Mouse (Mus musculus): ENCODE measurements at regions not wholly inside any gene's neighbourhood (a gene's known extent, or its start where the extent isn't known, plus 50 kb on each side); places are given as distances from the start of the nearest gene placed in this dataset.
"Not testable (repeated sequence)": the region's sequence is repeated elsewhere in the genome, so short reads cannot be mapped to it uniquely, and the experiment has no call there.

GRCm38 (mm10) chr14:53072502-53072901 is 577.0 kb upstream of the Olfr1507 start:
- in situ Hi-C loops (cut with MboI, MseI) = not testable (repeated sequence)

- in situ Hi-C loops (cut with MboI, MseI) = loop anchor here (5.0 kb wide), 1 partner anchor 298 kb away; no protein-coding TSS in a partner anchor
Measured at GRCm38 (mm10) chr14:53054439-53054838, 558.9 kb upstream of the Olfr1507 start.

DNA sequence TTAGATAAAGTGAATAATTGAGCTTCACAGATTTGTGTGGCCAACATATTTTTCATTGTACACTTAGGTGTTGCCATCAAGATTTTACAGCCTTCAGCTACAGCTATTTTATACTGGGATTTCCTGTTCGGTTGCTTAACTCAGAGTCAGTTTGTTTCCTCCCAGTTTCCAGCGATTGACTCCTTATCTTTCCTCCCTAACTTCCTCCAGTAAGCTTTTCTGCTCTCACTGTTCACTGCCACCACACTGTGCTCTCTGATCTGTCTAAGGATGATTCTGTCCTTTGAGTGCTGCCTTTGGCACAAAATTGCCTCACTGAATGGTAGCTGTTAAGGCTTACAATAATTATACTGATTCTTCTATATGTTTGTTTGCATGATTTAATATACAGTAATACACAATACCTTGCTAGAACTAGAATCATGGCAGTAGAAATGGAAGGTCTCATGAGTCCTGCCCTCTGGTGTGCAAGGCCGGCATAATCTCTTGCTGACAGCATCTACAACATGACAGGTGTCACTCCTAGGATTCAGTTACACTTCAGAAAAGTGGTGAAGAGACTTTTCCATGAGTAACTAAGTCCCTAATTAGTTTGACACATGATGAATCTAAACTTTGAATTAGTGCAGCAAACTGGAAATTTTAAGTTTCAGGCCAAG is 558.0 kb upstream of the Olfr1507 start:
- in situ Hi-C loops (cut with MboI, MseI) = loop anchor here (5.0 kb wide), 1 partner anchor 299 kb away; no protein-coding TSS in a partner anchor

DNA sequence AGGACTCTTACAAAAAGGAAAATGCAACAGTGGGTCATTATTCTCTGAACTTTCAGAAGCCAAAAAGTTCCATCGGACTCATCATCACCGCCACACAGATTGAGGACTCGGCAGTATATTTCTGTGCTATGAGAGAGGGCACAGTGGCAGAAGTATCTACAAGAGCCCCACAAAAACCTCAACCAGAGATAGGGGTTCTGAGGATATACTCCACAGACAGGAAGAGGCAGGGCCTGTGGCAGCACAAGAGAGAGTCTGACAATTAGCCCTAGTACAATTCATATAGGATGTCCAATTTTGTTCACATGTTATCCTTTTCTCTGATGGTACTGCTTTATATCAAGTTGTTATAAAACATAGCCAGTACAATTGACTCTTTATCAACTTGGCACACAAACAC is 552.1 kb upstream of the Olfr1507 start:
- in situ Hi-C loops (cut with MboI, MseI) = loop anchor here (25.0 kb wide), 1 partner anchor 110 kb away; no protein-coding TSS in a partner anchor

GRCm38 (mm10) chr14:53046975-53047374 is 551.4 kb upstream of the Olfr1507 start:
- in situ Hi-C loops (cut with MboI, MseI) = loop anchor here (25.0 kb wide), 1 partner anchor 110 kb away; no protein-coding TSS in a partner anchor

- in situ Hi-C loops (cut with MboI, MseI) = loop anchor here (25.0 kb wide), 1 partner anchor 108 kb away; no protein-coding TSS in a partner anchor
Measured at GRCm38 (mm10) chr14:53045331-53045730, 549.8 kb upstream of the Olfr1507 start.

DNA sequence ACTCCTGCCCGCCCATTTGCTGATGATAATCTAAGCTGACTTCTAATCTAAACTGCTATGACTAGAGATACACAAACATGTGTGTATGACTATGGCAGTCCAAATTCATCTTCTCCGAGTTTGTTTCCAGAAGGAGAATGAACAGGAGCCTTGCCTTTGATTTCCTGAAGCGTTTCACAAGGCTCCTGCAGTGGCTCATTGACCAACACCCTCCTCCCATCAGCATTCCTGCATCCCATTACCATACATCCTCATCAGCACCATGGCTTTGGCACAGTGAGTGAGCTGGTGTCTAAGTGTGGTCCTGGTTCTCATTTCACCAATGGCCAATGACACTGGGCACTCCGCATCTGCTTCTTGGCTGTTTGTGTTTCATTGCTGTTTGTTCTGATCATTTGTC is 548.6 kb upstream of the Olfr1507 start:
- in situ Hi-C loops (cut with MboI, MseI) = loop anchor here (5.0 to 25.0 kb wide), 2 partner anchors 33 to 107 kb away; no protein-coding TSS in a partner anchor

GRCm38 (mm10) chr14:53042016-53042415 is 546.5 kb upstream of the Olfr1507 start:
- in situ Hi-C loops (cut with MboI, MseI) = loop anchor here (5.0 to 25.0 kb wide), 2 partner anchors 35 to 105 kb away; no protein-coding TSS in a partner anchor

DNA sequence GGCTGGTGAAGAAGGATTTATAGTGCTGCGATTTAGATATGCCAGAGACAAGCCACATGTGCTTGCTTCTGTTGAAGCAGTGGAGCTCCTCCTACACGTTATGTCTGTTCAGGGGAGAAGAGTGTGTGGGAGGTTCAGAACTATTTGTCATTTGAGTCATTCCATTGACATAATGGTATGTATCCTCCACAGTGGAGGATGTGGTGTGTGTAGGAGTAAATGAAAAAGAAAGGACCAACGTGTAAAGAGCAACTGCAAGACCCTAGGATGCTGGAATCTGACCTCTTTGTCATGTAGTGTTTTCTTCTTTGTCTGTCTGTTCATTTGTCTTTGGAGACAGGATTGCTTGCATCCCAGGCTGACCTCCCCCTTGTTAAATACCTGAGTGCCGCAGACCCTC is 543.9 kb upstream of the Olfr1507 start:
- in situ Hi-C loops (cut with MboI, MseI) = loop anchor here (5.0 to 25.0 kb wide), 4 partner anchors 37 to 693 kb away; no protein-coding TSS in a partner anchor

GRCm38 (mm10) chr14:53034940-53035339 is 539.4 kb upstream of the Olfr1507 start:
- in situ Hi-C loops (cut with MboI, MseI) = loop anchor here (5.0 to 25.0 kb wide), 4 partner anchors 33 to 697 kb away; no protein-coding TSS in a partner anchor

- in situ Hi-C loops (cut with MboI, MseI) = loop anchor here (10.0 to 25.0 kb wide), 2 partner anchors 96 to 312 kb away; no protein-coding TSS in a partner anchor
Measured at GRCm38 (mm10) chr14:53033221-53033620, 537.7 kb upstream of the Olfr1507 start.

DNA sequence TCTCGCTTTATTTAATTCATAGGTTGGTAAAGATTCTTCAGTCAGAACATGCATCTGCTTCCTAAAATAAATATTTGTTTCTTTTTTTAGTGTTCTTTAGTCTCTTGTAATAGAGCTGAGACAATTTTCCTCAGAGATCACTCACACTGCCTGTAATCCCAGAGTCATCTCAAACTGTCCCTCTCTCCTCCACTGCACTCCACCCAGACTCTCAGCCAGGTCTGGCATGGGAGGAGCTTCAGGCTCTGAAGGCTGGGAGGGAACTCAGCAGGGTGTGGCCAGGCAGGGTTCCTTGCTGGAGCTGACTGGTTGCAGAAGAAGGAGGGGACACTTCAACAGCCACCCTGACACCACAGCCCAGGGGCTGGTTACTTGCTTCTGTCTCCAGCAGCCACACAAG is 536.9 kb upstream of the Olfr1507 start:
- in situ Hi-C loops (cut with MboI, MseI) = loop anchor here (10.0 to 25.0 kb wide), 2 partner anchors 95 to 312 kb away; no protein-coding TSS in a partner anchor

- in situ Hi-C loops (cut with MboI, MseI) = loop anchor here (10.0 to 25.0 kb wide), 2 partner anchors 93 to 315 kb away; no protein-coding TSS in a partner anchor
Measured at GRCm38 (mm10) chr14:53030227-53030626, 534.7 kb upstream of the Olfr1507 start.

DNA sequence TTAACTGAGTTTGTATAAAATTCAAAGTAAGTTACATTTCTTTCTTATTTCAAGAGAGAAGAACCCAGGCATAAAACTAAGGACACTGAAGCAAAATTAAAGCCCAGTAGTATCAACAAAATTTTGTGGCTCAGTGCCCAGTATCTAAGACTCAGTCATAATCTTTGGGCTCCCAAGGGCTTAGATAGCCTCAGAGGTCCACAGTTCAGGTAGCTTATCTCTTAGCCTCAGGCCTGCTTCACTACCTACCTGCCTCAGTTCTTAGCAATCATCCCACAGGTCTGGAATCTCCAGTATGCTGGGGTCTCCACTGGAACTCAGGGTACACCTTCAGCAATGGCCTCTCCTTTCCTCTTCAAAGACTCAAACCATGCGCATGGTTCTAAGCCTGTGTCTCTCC is 531.4 kb upstream of the Olfr1507 start:
- in situ Hi-C loops (cut with MboI, MseI) = loop anchor here (10.0 to 25.0 kb wide), 2 partner anchors 90 to 338 kb away; no protein-coding TSS in a partner anchor

- in situ Hi-C loops (cut with MboI, MseI) = loop anchor here in 1 of 2 experiments (10.0 kb wide), 1 partner anchor 345 kb away; no protein-coding TSS in a partner anchor
Measured at GRCm38 (mm10) chr14:53020152-53020551, 524.6 kb upstream of the Olfr1507 start.

DNA sequence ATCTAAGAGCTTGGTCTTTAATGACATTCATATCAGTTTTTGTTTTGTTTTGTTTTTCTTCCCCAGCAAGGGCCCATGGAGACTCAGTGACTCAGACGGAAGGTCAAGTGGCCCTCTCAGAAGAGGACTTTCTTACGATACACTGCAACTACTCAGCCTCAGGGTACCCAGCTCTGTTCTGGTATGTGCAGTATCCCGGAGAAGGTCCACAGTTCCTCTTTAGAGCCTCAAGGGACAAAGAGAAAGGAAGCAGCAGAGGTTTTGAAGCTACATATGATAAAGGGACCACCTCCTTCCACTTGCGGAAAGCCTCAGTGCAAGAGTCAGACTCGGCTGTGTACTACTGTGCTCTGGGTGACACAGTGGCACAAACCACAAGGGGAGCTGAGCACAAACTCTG is 512.2 kb upstream of the Olfr1507 start:
- in situ Hi-C loops (cut with MboI, MseI) = not testable (repeated sequence)

DNA sequence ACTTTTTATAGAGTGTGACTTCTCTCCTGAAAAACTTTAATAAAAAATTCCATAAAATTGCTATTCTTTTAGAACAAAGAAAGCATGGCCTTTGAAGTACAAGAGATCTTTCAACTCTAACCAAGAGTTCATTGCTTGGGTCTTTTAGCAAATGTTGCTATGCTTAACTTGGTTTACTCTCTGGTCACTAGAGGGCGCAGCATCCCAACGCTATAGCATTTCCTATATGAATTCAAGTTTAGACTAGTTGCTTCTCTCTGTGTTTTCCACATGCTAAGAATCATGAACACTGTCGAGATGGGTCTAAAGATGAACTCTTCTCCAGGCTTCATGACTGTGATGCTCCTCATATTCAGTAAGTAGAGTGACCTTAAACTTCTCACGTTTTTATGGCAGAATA is 511.8 kb upstream of the Olfr1507 start:
- in situ Hi-C loops (cut with MboI, MseI) = not testable (repeated sequence)

DNA sequence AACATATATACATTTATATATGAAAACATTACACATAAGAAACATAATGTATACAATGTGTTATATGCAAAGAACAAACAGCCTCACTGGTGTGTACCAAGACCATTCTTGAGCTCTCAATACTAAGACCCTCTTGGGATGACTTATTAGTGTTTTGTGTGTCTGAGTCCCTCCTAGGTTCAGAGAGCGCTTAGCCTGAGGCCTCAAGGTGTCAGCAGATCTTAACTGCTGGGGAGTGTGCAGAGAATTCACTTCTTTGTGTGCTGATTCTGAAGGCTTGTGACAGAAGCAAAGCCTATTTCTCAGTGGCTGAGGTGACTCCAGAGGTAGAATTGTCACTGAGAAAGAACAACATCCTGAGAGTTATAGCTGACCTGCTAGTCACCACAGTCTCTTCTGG is 505.7 kb upstream of the Olfr1507 start:
- in situ Hi-C loops (cut with MboI, MseI) = loop anchor here in 1 of 2 experiments (5.0 kb wide), 1 partner anchor 36 kb away; no protein-coding TSS in a partner anchor

DNA sequence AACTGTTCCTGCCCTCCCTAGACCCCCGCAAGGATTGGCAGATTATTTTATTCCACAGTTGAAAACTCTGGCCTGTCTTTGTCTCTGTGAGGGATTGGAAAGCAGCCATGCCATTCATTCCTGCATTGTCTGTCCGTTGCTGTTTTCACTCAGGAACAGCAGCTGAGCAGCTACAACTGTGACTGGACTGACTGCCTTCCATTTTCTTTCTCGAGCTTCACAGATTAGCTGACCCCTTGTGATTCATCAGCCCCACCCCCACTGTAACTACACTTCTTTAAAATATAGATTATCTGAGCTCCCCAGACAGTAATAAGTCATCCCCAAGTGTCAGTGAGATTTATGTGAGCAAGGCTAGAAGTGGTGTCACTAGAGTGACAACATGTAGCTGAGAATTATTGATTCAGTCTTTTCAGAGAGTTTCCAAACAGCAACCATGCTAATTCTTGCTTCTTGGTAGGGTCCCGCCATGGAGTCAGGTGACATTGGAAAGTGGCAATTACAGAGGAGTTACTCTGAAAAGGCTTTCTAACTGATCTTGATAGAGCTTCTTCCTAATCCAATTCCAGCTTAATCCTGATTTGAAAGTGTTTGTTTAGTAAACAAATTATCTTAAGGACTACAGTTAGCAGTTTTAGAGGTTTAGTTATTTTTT is 496.7 kb upstream of the Olfr1507 start:
- in situ Hi-C loops (cut with MboI, MseI) = not testable (repeated sequence)

DNA sequence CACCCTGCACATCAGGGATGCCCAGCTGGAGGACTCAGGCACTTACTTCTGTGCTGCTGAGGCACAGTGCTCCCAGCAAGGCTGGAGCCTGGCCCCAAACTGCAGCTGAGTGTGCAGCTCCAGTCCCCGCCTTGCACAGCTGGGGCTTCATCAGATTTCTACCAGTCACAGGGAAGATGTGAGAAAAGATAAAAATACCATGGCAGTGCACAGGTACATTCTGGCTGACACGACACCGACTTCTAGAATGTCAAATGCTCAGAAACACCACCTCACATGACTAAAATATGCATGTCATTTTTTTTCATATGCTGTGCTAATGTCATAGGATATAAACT is 495.7 kb upstream of the Olfr1507 start:
- in situ Hi-C loops (cut with MboI, MseI) = not testable (repeated sequence)

- in situ Hi-C loops (cut with MboI, MseI) = not testable (repeated sequence)
Measured at GRCm38 (mm10) chr14:52990569-52991327, 495.2 kb upstream of the Olfr1507 start.
